Mouse (Mus musculus): ENCODE results near the gene B3galt2.

GRCm38 (mm10) chr1:143646219-143646618 is 5.8 kb downstream of the B3galt2 start:
- TF ChIP-seq POLR2A (IDR thresholded peaks at IDR 0.05; ENCODE audit: borderline replicate concordance, insufficient read depth, low read length) = no peak
- no peak for TF ChIP-seq CTCF (IDR thresholded peaks at IDR 0.05; ENCODE audit: borderline replicate concordance, insufficient read depth, low read depth, low read length)
